Mouse (Mus musculus): ENCODE results near the gene Tor2a. TPM values are rescaled to one million over a fixed set of nuclear protein-coding genes. Genes with fewer than 3 reads are reported as not detected.

Gene Tor2a
- 10 to 100 TPM; 35.6 to 37.1 TPM for total RNA-seq (2023)

GRCm38 (mm10) chr2:32757056-32757845 lies at the start of gene Tor2a:
Gene Tor2a, plus strand, starts transcription at chr2:32757234.

GRCm38 (mm10) chr2:32712934-32713817 lies 43.9 kb upstream of the Tor2a start, which contains the start of gene Cdk9:
Gene Cdk9, minus strand, starts transcription at chr2:32713076.

GRCm38 (mm10) chr2:32720681-32721229 lies 36.3 kb upstream of the Tor2a start, which contains the start of gene Sh2d3c:
Gene Sh2d3c, plus strand, starts transcription at chr2:32721055.

GRCm38 (mm10) chr2:32740916-32741272 lies 16.1 kb upstream of the Tor2a start, which contains the start of gene 6330409D20Rik:
Gene 6330409D20Rik, minus strand, starts transcription at chr2:32741016.

GRCm38 (mm10) chr2:32775359-32776074 lies 18.5 kb downstream of the Tor2a start, which contains the start of the genes Ttc16 and Ptrh1:
Gene Ttc16, minus strand, starts transcription at chr2:32775633.
Gene Ptrh1, plus strand, starts transcription at chr2:32775786.

GRCm38 (mm10) chr2:32784048-32784681 lies 27.1 kb downstream of the Tor2a start, which contains the start of gene Cfap157:
Gene Cfap157, minus strand, starts transcription at chr2:32784428.

Other genes with a start within 250 kb of the Tor2a start
- 10 to 100 TPM; 69.0 to 74.8 TPM for gene Fam102a, start 221.9 kb upstream of the Tor2a start, total RNA-seq (2023)
- gene Dpm2, start 186.4 kb upstream of the Tor2a start, total RNA-seq (2023): 10 to 100 TPM; 63.0 to 66.8 TPM
- gene Pip5kl1, start 182.4 kb upstream of the Tor2a start, total RNA-seq (2023): under 1 TPM in 1 of 2 experiments, not detected in 1; 0.56 TPM
- not detected for gene 9430097D07Rik, start 181.6 kb upstream of the Tor2a start, total RNA-seq (2023)
- 10 to 100 TPM; 59.7 to 63.9 TPM for gene St6galnac4, start 170.1 kb upstream of the Tor2a start, total RNA-seq (2023)
- gene St6galnac6, start 157.5 kb upstream of the Tor2a start, total RNA-seq (2023): 10 to 100 TPM in 1 of 2 experiments, 1 to 10 TPM in 1; 6.3 to 10.6 TPM
- not detected for gene Ak1, start 135.5 kb upstream of the Tor2a start, total RNA-seq (2023)
- gene Eng, start 110.6 kb upstream of the Tor2a start, total RNA-seq (2023): under 1 TPM; 0.36 to 0.84 TPM
- 10 to 100 TPM; 30.3 to 36.4 TPM for gene Fpgs, start 53.1 kb upstream of the Tor2a start, total RNA-seq (2023)
- gene Cdk9, start 44.2 kb upstream of the Tor2a start, total RNA-seq (2023): 100 to 1,000 TPM; 160 to 188 TPM
- gene Sh2d3c, start 36.2 kb upstream of the Tor2a start, total RNA-seq (2023): 100 to 1,000 TPM; 113 to 116 TPM
- gene 6330409D20Rik, start 16.2 kb upstream of the Tor2a start, total RNA-seq (2023): not detected
- gene Ttc16, start 18.4 kb downstream of the Tor2a start, total RNA-seq (2023): under 1 TPM in 1 of 2 experiments, not detected in 1; 0.15 TPM
- gene Ptrh1, start 18.6 kb downstream of the Tor2a start, total RNA-seq (2023): 1 to 10 TPM; 2.5 to 3.8 TPM
- gene Cfap157, start 27.2 kb downstream of the Tor2a start, total RNA-seq (2023): not detected
- gene Stxbp1, start 90.0 kb downstream of the Tor2a start, total RNA-seq (2023): 1 to 10 TPM; 4.8 to 5.4 TPM
- gene Fam129b, start 118.9 kb downstream of the Tor2a start, total RNA-seq (2023): 1 to 10 TPM in 1 of 2 experiments, under 1 TPM in 1; 0.80 to 1.8 TPM
- gene Rpl12, start 204.3 kb downstream of the Tor2a start, total RNA-seq (2023): 100 to 1,000 TPM; 830 to 892 TPM
- 10 to 100 TPM; 19.2 to 19.4 TPM for gene Lrsam1, start 204.4 kb downstream of the Tor2a start, total RNA-seq (2023)
- gene Slc2a8, start 224.8 kb downstream of the Tor2a start, total RNA-seq (2023): 10 to 100 TPM in 1 of 2 experiments, 1 to 10 TPM in 1; 7.0 to 11.9 TPM

All from B cell, adult 67 days (primary cell).